Mouse (Mus musculus) megakaryocyte, embryonic 14.5 days (primary cell): ENCODE results near the gene Orm3.

Experiments
- FLI1 ChIP-seq: IDR thresholded peaks from 2 replicates; pipeline ENCODE4 v1.6.1; 2012; ENCODE audit warnings: low read length, inconsistent platforms, mixed read lengths
- GATA1 ChIP-seq: IDR thresholded peaks from 3 replicates; pipeline ENCODE4 v1.6.1; 2012; ENCODE audit warnings: mixed read lengths, low read length, inconsistent platforms, borderline replicate concordance

DNA sequence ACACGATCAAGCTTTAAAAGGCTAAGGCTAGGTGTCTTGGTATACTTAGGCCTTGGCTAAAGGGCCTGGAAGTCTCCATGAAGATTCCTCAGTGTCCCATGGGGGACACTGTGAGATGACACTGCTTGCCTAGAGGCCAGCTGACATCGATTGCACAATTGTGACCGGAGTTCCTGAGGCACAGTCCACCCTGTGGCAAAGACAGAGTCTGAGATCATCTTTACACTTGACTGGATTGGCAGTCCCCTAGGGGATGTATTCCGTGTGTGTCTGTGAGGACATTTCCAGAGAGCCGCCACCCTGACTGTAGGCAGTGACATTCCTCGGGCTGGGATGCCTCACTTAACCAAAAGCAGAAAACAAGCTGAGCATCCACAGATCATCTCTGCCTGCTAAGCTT, 3.9 kb downstream of the Orm3 start:
- TF ChIP-seq GATA1 (no peak), FLI1 (no peak)
